Mouse (Mus musculus) limb, embryonic 10.5 days (tissue): ENCODE measurements at regions not wholly inside any gene's neighbourhood (a gene's known extent, or its start where the extent isn't known, plus 50 kb on each side); places are given as distances from the start of the nearest gene placed in this dataset.
"Not testable (repeated sequence)": the region's sequence is repeated elsewhere in the genome, so short reads cannot be mapped to it uniquely, and the experiment has no call there.

Experiments used
- DNase-seq: peaks from one replicate; pipeline ENCODE4 v3.0.0-alpha.2; 2017; ENCODE audit warnings: low spot score
- H3K27ac ChIP-seq: fragments of 300-500 bp; sonication (generic); 2 replicates; pipeline ENCODE4 v1.5.1; 2016; ENCODE audit warnings: mild to moderate bottlenecking
- H3K27me3 ChIP-seq: fragments of 300-500 bp; sonication (generic); 2 replicates; pipeline ENCODE4 v1.6.1; 2016; ENCODE audit warnings: low read depth, mild to moderate bottlenecking; ENCODE audit not compliant: poor library complexity, severe bottlenecking
- H3K36me3 ChIP-seq: fragments of 300-500 bp; sonication (generic); 2 replicates; pipeline ENCODE4 v1.6.1; 2016; ENCODE audit warnings: mild to moderate bottlenecking, moderate library complexity
- H3K4me1 ChIP-seq: fragments of 300-500 bp; sonication (generic); 2 replicates; pipeline ENCODE4 v1.6.1; 2016
- H3K4me3 ChIP-seq: fragments of 300-500 bp; sonication (generic); 2 replicates; pipeline ENCODE4 v1.5.1; 2016; ENCODE audit warnings: mild to moderate bottlenecking, moderate library complexity
- H3K9me3 ChIP-seq: fragments of 300-500 bp; sonication (generic); replicated peaks from 2 replicates; pipeline ENCODE4 v1.6.1; 2016; ENCODE audit warnings: mild to moderate bottlenecking
- WGBS: fragments of 180-500 bp; shearing (Covaris S2); methylation state at CpG from one replicate; pipeline ENCODE4 v1.1.7; 2016; 5-methylcytosine and 5-hydroxymethylcytosine counted together

DNA sequence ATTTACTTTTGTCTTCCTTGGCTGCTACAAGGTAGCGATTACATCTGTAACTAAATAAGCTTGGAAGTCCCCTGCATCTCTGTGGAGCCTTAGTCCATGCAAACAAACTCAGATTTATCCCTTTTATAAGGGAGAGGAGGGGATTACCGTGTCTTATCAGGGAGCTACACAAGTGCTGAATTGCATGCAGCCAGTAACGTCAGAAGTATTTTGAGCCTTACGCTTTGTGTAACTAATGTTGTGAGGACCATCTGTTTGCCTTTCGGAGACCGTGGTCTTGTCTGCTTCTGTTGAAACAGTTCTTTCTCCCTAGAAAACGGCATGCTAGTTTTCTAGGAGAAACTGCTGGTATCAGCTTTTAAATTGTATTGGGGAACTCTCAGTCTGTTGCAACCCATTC lies 58.0 kb upstream of the Dmrta1 start:
- Histone ChIP-seq H3K36me3 (no peaks in the 10 kb centered on the region), H3K4me3 (no peak overlapping the region), H3K9me3 (no peaks in the 10 kb centered on the region), H3K4me1 (no peaks in the 10 kb centered on the region), H3K27ac (no peak overlapping the region), H3K27me3 (no peaks in the 10 kb centered on the region)
- whole genome bisulfite sequencing = 80% methylated on average over 7 of the region's 7 CpGs
- no peak for DNase-seq

DNA sequence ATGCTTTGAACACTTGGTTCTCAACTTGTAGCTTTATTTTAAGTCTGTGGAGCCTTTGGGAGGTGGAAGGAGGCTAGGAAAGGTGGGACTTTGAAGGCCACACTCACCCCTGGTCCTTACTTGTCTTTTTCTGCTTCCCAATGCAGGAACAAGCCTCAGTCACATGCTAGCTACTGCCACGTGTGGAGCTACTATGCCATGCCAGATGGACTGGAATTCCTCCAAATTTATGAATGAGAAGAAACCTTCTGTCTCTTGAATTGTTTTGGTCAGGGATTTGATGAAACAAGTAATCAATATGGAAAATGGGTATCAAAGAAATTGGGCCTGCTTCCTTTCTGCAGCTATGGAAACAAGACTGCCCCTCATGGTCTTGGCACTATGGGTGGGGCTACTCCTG lies 74.5 kb upstream of the Dmrta1 start:
- no peak for DNase-seq
- WGBS = 65% methylated on average over 1 of the region's 1 CpGs
- Histone ChIP-seq H3K27me3 (no peaks in the 10 kb centered on the region), H3K9me3 (no peaks in the 10 kb centered on the region), H3K36me3 (no peaks in the 10 kb centered on the region), H3K4me1 (no peaks in the 10 kb centered on the region), H3K27ac (no peak overlapping the region), H3K4me3 (no peak overlapping the region)

DNA sequence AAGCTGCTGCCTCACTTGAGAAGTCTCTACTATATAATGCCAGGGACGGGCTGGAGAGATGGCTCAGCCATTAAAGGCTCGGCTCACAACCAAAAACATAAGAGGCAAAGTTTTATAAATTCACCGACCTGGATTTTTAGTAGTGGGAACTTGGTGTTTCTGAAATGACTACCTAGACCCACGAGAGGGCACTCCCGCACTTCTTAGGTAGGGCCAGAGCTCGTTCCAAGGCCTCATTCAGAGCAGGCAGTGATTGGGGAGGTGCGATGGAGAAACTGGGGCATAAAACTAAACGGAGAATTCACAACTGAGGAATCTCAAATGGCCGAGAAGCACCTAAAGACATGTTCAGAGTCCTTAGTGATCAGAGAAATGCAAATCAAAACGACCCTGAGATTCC lies 103.7 kb upstream of the Dmrta1 start:
- H3K9me3 ChIP-seq = no peaks in the 10 kb centered on the region
- H3K27ac ChIP-seq = no peak overlapping the region
- no peak overlapping the region for H3K4me3 ChIP-seq
- no peaks in the 10 kb centered on the region for H3K36me3 ChIP-seq
- H3K4me1 ChIP-seq = no peaks in the 10 kb centered on the region
- H3K27me3 ChIP-seq = no peaks in the 10 kb centered on the region
- WGBS = 24% methylated on average over 10 of the region's 10 CpGs
- DNase-seq = peak; percentile 44

DNA sequence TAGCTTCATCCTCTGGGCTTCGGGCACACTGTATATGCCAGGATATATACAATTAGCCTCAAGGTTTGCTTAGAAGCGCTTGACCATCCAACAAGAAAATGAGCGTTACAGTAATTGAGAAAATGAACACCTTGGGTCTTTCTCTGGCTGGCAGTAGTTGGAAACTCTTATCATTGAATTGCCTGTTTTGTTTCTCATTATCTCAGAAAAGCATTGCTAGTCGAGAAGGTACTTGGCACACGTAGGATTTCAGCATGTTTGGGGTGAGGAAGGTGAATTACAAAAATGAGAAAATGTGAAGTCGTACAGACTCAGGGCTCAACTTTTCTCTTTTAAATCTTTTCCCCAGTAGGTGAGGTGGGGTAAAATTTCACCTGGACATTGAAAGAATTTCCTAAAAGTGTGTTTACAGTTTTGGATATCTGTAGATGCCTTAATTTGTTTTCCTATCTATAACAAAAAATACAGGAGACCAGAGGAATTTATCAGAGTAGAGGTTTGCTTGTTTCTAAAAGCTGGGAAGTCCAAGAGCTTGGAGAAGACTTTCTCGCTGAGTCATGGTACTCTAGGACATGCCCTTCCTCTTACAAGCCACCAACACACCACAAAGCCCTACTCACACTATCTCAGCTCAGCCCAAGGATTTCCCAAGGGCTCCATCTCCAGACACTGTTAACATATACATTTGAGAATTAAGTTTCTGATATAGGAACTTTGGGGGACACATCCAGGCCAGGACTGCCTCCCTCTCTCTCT lies 124.3 kb upstream of the Dmrta1 start:
- no peaks in the 10 kb centered on the region; the same call in 1 of the 2 replicates for H3K4me1 ChIP-seq
- 80% methylated on average over 7 of the region's 7 CpGs for WGBS
- no peak for DNase-seq

DNA sequence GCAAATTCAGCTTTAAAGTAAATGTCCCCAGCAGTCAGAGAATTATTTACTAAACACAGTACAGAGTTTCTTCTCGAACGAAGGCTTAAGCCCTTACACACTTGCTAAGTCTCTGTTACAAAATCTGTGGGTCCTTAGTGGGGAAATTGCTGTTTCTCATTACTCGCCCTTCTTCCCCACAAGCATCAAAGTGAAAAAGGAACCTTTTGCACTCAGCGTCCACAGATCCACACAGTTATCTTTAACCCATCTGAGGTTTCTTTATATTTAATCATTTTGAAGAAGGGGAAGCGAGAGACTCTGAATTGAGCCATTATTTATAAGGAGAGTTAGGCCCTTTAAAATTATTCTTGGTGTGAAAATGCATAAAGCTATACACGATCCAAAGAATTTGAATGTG lies 126.7 kb upstream of the Dmrta1 start:
- 68% methylated on average over 6 of the region's 6 CpGs for WGBS
- no peaks in the 10 kb centered on the region for H3K36me3 ChIP-seq
- H3K4me3 ChIP-seq = no peak overlapping the region
- DNase-seq = no peak
- no peak overlapping the region for H3K27ac ChIP-seq
- no peaks in the 10 kb centered on the region for H3K27me3 ChIP-seq
- no peaks in the 10 kb centered on the region; the same call in 1 of the 2 replicates for H3K4me1 ChIP-seq
- H3K9me3 ChIP-seq = no peaks in the 10 kb centered on the region

More for the DNA sequence above, 124.3 kb upstream of the Dmrta1 start:
- Histone ChIP-seq H3K27ac (no peak overlapping the region), H3K27me3 (no peaks in the 10 kb centered on the region), H3K36me3 (no peaks in the 10 kb centered on the region), H3K4me3 (no peak overlapping the region), H3K9me3 (no peaks in the 10 kb centered on the region)

DNA sequence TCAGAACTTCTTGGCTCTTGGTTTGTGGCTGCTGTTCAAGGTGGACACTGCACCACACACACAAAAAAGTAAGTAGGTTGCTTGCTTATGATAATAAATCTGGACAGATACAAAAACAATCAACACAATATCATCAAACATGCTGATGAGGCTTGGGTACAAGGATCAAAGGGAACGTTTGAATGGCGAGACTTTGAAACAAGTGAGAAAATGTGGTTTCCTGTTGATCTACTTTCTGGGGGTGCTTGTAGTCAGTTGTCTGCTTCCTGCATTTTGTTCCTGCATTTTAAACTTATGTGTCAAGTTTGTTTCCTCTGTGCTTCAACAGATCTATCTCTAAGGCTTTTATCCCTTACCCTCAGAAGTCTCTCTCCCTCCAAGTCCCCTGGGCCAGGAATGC lies 128.7 kb upstream of the Dmrta1 start:
- Histone ChIP-seq H3K27ac (no peak overlapping the region), H3K4me3 (no peak overlapping the region), H3K9me3 (no peaks in the 10 kb centered on the region), H3K4me1 (no peaks in the 10 kb centered on the region; the same call in 1 of the 2 replicates), H3K36me3 (no peaks in the 10 kb centered on the region), H3K27me3 (no peaks in the 10 kb centered on the region)
- WGBS = 90% methylated on average over 2 of the region's 2 CpGs
- no peak for DNase-seq

DNA sequence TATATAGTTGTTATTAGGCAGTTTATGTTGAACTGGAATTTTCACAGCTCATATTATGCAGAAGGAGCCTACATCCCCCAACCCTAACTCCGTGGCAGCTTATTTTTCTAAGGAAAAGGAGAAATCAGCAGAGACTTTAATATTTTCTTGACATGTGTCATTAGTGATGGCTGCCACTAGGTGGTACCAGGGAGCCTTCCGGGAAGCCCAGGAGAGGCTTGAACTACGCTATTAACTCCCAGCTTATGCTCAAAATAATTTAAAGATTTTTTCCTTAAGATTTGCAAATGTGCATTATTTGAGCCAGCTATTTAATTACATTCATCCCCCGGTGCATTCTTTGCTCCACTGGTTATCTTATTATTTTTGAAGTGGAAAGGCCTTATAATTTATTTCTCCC lies 146.8 kb upstream of the Dmrta1 start:
- Histone ChIP-seq H3K4me1 (no peaks in the 10 kb centered on the region), H3K27me3 (no peaks in the 10 kb centered on the region), H3K9me3 (no peaks in the 10 kb centered on the region), H3K36me3 (no peaks in the 10 kb centered on the region), H3K27ac (no peak overlapping the region), H3K4me3 (no peak overlapping the region)
- WGBS = 21% methylated on average over 4 of the region's 4 CpGs
- no peak for DNase-seq

DNA sequence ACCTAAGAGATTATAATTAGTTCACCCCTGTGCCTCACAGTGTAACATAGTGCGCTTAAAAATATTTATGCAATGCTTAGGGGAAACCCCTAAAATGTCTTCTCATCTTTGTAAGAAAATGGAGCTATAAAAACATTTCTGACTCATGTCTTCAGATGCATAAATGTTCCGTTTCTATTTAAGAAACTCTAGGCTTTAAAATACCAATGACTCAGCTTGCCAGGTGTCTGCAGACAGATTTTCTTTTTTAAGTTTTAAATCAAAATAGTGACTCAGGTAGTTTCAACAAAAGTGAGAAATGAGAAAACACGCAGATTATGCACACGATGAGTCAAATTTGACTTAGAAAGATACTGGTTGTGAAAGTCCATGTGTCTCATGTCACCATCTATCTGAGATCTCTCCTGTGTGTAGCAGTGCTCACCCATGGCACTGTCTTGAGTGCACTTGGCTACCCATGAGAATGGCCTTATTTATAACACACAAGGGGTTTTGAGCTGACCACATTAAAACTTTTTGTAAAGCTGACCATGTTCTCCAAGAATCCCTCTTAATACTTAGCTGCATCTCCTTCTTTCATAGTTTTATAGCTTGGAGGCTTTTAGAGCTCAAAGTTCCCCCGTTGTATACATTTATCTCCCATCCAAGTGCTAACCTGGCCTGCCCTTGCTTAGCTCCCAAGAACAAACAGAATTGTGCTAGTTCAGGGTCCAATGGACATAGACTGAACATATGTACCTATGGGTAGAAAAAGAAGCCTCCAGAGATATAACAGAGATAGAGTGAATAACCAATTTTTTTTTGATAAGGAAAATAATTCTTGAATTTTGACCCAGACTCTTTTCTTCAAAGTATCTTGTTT lies 149.0 kb upstream of the Dmrta1 start:
- Histone ChIP-seq H3K4me3 (no peak overlapping the region), H3K36me3 (no peaks in the 10 kb centered on the region), H3K4me1 (no peaks in the 10 kb centered on the region), H3K9me3 (no peaks in the 10 kb centered on the region), H3K27ac (no peak overlapping the region), H3K27me3 (peaks cover 18% of the 10 kb centered on the region)
- no peak for DNase-seq
- 83% methylated on average over 5 of the region's 5 CpGs for WGBS

DNA sequence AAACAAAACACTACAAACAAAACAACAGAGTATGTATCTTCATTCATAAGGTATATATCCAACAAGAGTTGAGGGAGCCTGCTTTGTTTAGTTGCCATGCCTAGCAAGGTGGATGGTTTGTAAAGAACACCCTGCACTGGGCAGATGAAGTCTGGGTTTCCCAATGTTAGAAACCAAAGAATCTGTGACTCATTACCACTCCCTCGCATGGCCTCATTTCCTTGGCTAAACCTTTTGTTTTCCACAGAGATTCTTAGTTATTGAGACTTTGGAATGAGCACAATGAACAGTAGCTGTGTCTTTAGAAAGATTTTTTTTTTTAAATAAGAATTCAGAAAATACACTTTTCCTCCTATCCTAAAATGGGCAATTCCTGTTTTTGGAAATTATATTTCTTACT lies 151.3 kb upstream of the Dmrta1 start:
- Histone ChIP-seq H3K27ac (no peak overlapping the region), H3K4me1 (0 out of 2 replicates have a peak, but pooled peaks cover 8% of the 10 kb centered on the region), H3K9me3 (no peaks in the 10 kb centered on the region), H3K36me3 (no peaks in the 10 kb centered on the region), H3K4me3 (no peak overlapping the region), H3K27me3 (peaks cover 35% of the 10 kb centered on the region)
- no peak for DNase-seq
- 74% methylated on average over 1 of the region's 1 CpGs for WGBS

DNA sequence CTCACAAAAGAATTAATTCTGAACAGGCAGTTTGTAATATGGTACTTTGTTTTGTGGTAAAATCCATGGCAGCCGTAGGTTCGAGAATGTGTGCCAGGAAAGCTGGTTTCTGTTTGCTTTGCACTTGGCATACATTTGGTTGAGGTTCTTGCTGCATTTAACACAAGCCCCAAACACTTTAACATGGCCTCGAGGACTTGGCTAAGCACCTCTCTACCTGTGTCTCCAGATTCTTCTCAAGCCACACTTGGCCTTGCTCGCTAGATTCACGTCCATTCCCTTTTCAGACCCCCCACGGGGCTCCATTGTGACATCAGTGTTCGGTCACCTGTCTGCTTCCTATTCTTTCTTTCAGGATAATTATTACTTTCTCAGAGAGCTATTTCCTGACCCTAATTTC lies 151.9 kb upstream of the Dmrta1 start:
- H3K9me3 ChIP-seq = no peaks in the 10 kb centered on the region
- DNase-seq = no peak
- H3K27me3 ChIP-seq = peaks cover 41% of the 10 kb centered on the region
- no peaks in the 10 kb centered on the region for H3K36me3 ChIP-seq
- no peak overlapping the region for H3K4me3 ChIP-seq
- no peak overlapping the region for H3K27ac ChIP-seq
- 81% methylated on average over 7 of the region's 7 CpGs for WGBS
- 0 out of 2 replicates have a peak, but pooled peaks cover 8% of the 10 kb centered on the region for H3K4me1 ChIP-seq

DNA sequence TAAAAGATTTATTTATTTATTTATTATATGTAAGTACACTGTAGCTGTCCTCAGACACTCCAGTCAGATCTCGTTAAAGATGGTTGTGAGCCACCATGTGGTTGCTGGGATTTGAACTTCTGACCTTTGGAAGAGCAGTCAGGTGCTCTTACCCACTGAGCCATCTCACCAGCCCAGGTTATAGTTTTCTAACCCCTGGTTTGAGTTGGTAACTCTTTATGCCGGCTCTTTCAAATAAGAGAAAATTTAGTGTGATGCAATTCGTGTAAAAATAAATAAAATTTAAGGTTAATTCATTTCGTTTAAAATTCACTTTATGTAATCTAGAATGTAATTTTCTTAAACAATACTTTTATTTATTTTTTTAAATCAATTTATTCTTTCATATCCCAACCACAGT lies 153.7 kb upstream of the Dmrta1 start:
- H3K4me1 ChIP-seq, H3K9me3 ChIP-seq, H3K4me3 ChIP-seq, DNase-seq, H3K36me3 ChIP-seq, H3K27ac ChIP-seq: not testable (repeated sequence)
- 63% methylated on average over 4 of the region's 4 CpGs for WGBS
- peaks cover 59% of the 10 kb centered on the region for H3K27me3 ChIP-seq

DNA sequence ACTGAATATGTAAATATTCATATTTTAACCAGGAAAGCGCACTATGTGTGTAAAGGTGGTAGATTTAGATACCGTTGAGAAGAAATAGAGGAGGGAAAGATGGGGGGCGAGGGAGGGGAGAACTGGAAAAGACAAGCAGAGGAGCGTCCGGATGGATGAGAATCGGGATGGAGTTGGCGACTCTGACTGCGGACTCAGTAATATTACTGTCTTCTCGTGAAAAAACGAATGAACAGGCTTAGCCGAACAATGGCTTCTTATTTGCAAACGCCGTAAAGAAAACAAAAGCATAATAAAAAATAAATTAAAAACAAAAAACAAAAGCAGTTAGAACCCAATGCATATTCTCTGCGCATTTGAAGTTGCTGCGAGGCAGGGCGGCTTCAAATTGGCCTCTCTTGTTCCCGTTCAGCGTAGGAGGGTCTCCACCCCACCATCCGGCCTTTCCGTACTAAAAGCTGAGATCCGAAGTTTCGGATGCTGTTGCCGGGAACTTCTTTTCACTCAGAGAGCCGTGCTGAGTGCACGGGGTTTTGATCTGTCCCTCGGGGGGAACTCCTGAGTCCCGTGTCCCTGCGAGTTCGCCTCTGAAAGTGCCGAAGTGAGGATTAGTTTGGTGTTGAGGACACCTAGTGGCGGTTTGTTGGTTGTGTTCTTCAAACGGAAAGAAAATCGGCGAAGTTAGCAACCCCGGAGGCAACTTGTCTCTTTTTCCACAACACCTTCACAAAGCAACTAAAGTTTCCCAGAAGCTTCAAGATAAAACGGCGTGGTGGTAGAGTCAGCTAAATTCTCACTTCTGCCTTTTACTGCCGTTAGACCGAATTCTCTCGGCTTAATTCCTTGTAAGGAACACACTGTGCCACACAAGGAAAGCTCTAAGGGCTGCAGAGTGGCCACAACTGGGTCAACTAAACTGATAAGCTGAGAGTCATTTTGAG lies 154.7 kb upstream of the Dmrta1 start:
- Histone ChIP-seq H3K4me3 (peak overlapping the region; percentile 52), H3K4me1 (0 out of 2 replicates have a peak, but pooled peaks cover 8% of the 10 kb centered on the region), H3K9me3 (no peaks in the 10 kb centered on the region), H3K27ac (no peak overlapping the region), H3K27me3 (peaks cover 68% of the 10 kb centered on the region), H3K36me3 (no peaks in the 10 kb centered on the region)
- peak; percentile 78 for DNase-seq
- WGBS = 2% methylated on average over 40 of the region's 40 CpGs
